Mouse (Mus musculus): ENCODE data around the gene St8sia6.

- no peak for TF ChIP-seq EP300 (IDR thresholded peaks at IDR 0.05; ENCODE audit: low read depth)
- TF ChIP-seq CTCF (IDR thresholded peaks at IDR 0.05; ENCODE audit: low read depth) = no peak
These were observed 75.2 kb downstream of the St8sia6 start for GRCm38 (mm10) chr2:13718628-13719185.
